Mouse (Mus musculus): ENCODE results near the gene Fam189a1. TPM values are rescaled to one million over a fixed set of nuclear protein-coding genes. Genes with fewer than 3 reads are reported as not detected.

The Fam189a1 gene
- polyA plus RNA-seq, 3 experiments from 2014 or later, result 0.35 to 0.88 TPM; not detected in 1

DNA sequence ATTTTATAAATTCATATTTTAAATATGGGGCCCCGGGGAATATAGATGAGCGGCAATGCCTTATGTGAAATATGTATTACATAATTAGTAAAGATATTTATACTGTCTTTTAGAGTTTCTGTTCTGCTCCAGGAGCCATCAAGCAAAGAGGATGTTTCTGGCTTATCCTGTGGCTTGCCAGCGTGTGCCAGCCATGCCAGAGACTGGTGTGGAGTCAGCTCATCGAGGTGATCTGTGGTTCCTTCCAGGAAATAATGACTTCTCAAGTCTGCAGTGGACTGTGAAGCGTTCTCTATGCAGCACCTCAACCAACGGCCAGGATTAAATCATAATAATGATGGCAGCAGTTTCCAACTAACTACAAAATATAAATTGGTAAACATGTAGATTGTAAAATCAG is 125.2 kb downstream of the Fam189a1 start:
- ATAC-seq, result no peak

GRCm38 (mm10) chr7:65029985-65030384 is 126.4 kb downstream of the Fam189a1 start:
- ATAC-seq, result no peak

GRCm38 (mm10) chr7:65021298-65021697 is 135.1 kb downstream of the Fam189a1 start:
- no peak for ATAC-seq

- no peak for ATAC-seq
Measured at GRCm38 (mm10) chr7:65018036-65018679, 138.2 kb downstream of the Fam189a1 start.

DNA sequence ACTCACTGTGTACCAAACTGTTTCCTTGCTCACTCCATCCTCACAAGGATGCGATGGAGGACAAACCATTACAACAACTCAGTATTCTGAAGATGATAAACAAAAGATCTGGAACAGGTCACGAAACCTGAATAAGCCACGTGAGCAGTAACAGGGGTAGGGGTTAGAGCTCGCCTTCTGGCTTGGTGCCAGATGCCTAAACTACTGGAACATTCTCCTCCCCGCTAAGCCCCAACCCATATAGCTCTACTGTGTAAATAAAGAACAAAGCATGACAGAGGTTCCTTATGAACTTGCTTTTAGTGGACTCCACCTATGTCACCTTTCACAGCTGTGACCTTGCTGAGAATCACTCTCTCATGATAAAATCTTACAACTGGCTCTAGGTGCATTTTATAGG is 139.0 kb downstream of the Fam189a1 start:
- ATAC-seq, result no peak

DNA sequence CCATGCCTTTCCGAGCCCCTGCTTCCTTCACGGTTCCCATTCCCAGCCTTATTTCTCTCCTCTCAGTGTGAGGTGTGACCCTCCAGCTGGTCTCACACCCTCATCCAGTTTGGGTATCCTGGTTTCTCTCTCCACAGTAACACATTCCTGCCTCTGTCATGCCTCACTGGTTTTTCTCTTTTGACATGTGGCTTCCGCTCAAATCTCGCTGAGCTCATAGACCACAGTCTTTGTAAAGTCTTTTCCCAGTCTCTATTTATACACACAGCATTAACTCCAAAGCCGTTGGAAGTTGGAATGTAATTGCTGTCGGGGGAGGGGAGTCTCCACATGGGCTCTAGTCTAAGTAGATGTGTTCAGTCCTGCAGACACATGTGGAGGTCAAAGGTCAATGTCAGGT is 145.2 kb downstream of the Fam189a1 start:
- ATAC-seq, result no peak

GRCm38 (mm10) chr7:65010275-65010674 is 146.1 kb downstream of the Fam189a1 start:
- no peak for ATAC-seq

DNA sequence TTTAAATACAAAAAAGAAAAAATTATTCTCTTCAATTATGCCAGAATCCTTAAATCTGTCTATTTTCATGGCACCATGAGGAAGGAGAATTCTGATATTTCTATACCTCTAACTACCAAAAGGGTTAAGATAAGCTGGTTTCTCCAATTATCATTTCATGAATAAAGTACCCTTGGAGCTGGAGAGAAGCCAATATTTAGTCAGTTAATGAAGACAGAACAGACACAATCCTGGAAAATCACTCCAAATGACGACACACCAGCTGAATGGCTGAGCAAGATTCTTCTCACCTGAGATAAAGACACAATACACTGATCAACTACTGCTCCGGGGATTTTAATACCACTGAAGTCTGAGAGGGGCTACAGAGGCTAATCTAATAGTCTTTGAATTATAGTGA is 150.6 kb downstream of the Fam189a1 start:
- no peak for ATAC-seq

DNA sequence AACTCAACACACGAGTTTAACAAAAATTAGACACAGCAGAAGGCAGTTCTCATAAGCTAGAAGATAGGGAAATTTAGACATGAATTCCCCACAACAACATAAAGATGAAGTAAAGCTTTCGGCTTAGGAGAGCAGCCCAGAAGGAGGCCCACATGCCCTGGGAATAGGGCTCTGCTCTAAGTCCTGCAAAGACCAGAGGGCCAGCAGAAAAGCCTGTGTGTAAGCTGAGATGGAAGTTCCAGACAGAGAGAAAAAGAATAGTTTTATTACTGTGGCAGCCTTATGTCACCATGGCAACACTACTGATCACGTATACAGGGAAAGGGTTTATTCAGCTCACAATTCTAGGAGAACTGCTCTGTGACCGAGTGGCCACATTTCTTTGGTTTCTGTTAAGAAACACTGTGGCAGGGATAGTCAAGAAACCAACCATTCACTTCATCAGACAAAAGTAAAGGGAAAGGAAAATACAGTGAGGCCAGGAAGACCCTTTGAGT is 156.6 kb downstream of the Fam189a1 start:
- no peak for ATAC-seq

- ATAC-seq, result no peak
Measured at GRCm38 (mm10) chr7:64997743-64998142, 158.6 kb downstream of the Fam189a1 start.

DNA sequence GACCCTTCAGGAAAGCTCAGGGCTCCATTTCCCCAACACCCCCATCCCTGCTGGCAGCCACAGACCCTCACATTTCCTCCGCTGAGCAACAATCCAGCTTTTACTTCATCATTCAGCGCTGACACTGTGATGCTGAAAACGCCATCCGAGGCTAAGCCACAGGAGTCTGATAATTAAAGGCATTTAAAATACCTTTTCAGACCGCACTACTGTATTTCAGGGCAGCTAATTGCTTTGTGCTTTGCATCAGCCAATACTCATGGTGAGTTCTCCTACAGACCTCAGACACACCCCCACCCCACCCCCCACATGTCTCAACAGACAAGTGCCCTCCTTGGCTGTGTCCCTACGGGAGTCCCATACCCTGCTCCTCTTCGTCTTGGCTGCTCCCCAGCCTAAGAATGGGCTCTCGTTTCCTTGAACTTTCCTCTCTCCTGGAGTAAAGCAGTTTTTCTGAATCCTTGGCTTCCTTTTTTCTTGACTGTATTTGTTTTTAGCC is 160.4 kb downstream of the Fam189a1 start:
- ATAC-seq, result no peak

GRCm38 (mm10) chr7:64989406-64989805 is 167.0 kb downstream of the Fam189a1 start:
- ATAC-seq, result no peak

DNA sequence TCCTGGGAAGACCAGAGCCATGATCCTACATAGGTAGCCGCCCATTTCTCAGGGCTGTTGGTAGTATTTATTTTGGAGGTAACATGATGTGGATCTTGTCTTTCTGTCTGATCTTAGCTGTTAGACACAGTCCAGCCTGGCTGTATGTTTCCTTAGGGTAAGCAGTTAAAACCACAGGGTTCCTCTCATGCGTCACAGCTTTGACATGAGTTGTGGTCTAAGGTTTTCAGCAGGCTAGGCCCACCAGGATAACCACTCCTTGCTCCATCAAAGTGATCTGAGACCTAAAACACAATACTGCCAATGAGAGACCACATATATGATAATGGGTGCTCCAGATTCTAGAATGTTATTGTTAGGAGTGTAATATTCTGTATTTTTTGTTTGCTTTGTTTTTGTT is 168.4 kb downstream of the Fam189a1 start:
- ATAC-seq, result no peak

GRCm38 (mm10) chr7:64984468-64985120 is 171.8 kb downstream of the Fam189a1 start:
- no peak for ATAC-seq

DNA sequence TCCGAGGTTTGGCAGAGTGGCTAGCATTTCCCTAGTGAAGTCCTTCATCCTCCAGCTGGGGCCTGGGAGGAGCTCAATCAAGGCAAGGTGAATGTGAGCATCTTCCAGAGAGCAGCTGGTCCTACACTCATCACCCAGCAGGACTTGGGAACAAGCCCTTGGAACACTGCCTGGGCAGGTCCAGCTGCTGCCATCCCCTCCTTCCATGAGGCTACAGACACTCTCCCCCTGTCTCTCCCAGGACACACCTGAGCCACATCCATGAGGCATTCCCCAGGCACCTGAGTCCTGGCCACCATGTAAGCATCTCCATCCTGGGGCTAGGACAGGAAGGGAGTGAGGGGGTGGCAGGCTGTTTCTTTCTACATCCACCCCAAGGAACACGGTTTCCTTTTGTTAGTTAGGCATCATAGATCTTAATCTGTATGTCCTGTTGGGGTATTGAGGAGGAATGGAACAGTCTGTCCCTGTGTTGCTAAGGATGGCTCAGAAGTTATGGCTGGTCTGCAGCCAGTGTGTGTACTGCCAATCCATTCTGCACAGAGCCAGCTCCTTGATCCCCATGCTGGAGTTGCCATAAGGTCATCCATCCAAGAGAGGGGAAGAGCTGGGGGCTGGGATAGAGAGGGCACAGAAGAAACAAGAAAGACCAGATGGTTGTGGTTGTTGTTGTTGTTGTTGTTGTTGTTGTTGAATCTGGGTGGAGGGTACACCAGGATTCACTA is 174.7 kb downstream of the Fam189a1 start:
- no peak for ATAC-seq

DNA sequence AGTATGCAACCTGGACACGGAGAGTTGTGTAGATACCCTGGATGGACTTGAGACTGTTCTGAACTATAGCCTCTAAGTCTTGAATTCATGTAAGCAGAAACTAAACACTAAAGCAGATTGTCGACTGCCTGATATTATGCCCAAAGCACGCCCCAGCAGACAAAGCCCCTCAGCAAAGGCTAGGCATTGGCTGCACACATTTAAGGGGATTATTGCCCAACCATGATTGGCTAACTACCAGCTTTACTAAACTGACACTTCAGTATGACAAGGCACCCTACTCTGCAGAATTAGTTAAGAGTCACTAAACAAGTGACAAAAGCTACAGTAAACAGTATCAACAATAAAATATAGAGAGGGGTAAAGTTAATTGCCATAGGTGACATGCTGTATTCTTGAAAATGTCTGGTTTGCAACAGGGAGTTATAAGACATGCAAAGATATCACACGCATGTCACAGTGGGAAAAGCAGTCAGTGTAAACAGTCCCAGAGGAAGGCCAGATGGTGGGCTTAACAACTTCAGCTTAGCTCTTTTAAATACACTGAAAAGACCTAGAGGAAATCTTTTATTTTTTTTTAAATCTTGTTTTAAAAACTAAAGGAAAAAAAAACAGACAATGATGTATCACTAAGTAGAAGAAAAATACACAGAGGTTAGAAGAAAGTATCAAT is 182.6 kb downstream of the Fam189a1 start:
- ATAC-seq, result no peak

GRCm38 (mm10) chr7:64962128-64962527 is 194.2 kb downstream of the Fam189a1 start:
- ATAC-seq, result no peak

DNA sequence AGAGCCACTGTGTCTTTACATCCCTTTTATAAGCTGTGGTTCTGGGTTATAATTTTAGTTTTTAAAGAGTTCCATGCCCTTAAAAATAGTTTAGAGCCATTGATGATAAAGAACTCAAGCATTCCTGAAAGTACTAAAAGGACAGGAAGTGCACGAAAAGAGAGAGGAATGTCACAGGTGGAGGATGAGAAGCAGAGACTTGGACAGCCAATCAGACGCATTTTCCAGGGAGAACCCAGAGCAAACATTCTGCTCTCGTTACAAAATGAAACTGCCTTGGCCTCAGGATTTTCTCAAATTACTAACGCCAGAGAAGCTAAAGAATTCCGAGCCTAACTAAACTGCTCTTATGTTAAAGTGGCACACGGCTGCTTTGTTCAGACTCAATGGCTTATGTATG is 197.3 kb downstream of the Fam189a1 start:
- ATAC-seq, result no peak

- no peak for ATAC-seq
Measured at GRCm38 (mm10) chr7:64952181-64952580, 204.2 kb downstream of the Fam189a1 start.

- ATAC-seq, result no peak
Measured at GRCm38 (mm10) chr7:64950771-64951099, 205.6 kb downstream of the Fam189a1 start.

- ATAC-seq, result no peak
Measured at GRCm38 (mm10) chr7:64949910-64950770, 206.2 kb downstream of the Fam189a1 start.

DNA sequence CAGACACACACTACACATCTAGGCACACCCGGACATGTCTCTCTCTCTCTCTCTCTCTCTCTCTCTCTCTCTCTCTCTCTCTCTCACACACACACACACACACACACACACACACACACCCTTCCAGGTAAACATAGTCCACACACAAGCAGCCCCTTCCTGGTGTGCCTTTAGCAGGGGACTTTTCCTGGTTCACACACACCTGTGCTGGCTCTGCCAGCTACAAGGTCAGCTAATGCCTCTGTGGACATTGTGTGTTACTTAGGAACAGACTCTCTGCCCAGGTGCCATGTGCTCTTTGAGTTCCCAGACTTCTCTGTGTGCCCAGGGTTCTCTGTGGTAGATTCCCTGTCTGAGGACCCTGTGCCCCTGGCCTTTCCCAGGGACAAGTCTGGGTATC is 206.9 kb downstream of the Fam189a1 start:
- no peak for ATAC-seq

Measured in inflammation-experienced regulatory T-cells, adult 6 months (primary cell).